Mouse (Mus musculus) lung, embryonic 16.5 days (tissue): ENCODE results near the gene Gm11032. TPM values are rescaled to one million over a fixed set of nuclear protein-coding genes. Genes with fewer than 3 reads are reported as not detected.
"Not testable (repeated sequence)": the region's sequence is repeated elsewhere in the genome, so short reads cannot be mapped to it uniquely, and the experiment has no call there.

ENCODE experiments used
- ATAC-seq: fragments of 200-750 bp; cut with Nextera tagmentation; 2 replicates; pipeline ENCODE4 v1.8.0; 2017; ENCODE audit warnings: low read depth, mild to moderate bottlenecking, moderate library complexity
- H3K27ac ChIP-seq: fragments of 300-500 bp; sonication (generic); 2 replicates; pipeline ENCODE4 v1.5.1; 2014; ENCODE audit warnings: mild to moderate bottlenecking, control low read depth, low read length
- H3K27me3 ChIP-seq: fragments of 300-500 bp; sonication (generic); 2 replicates; pipeline ENCODE4 v1.6.1; 2014; ENCODE audit warnings: low read depth, low read length, mixed read lengths; ENCODE audit not compliant: control insufficient read depth, insufficient read depth
- H3K36me3 ChIP-seq: fragments of 300-500 bp; sonication (generic); 2 replicates; pipeline ENCODE4 v1.6.1; 2014; ENCODE audit warnings: low read length; ENCODE audit not compliant: control insufficient read depth, insufficient read depth
- H3K4me1 ChIP-seq: fragments of 300-500 bp; sonication (generic); replicated peaks from 2 replicates; pipeline ENCODE4 v1.6.1; 2014; ENCODE audit warnings: low read length, mixed read lengths; ENCODE audit not compliant: control insufficient read depth, insufficient read depth
- H3K4me2 ChIP-seq: fragments of 300-500 bp; sonication (generic); 2 replicates; pipeline ENCODE4 v1.6.1; 2014; ENCODE audit warnings: low read depth, low read length, control low read depth
- H3K4me3 ChIP-seq: fragments of 300-500 bp; sonication (generic); 2 replicates; pipeline ENCODE4 v1.5.1; 2014; ENCODE audit warnings: mild to moderate bottlenecking, low read length, control low read depth
- H3K9ac ChIP-seq: fragments of 300-500 bp; sonication (generic); 2 replicates; pipeline ENCODE4 v1.6.1; 2014; ENCODE audit warnings: low read length, control low read depth
- H3K9me3 ChIP-seq: fragments of 300-500 bp; sonication (generic); 2 replicates; pipeline ENCODE4 v1.6.1; 2016; ENCODE audit warnings: low read length; ENCODE audit not compliant: control insufficient read depth
- WGBS: fragments of 180-500 bp; shearing (Covaris S2); extraction: QIAGEN DNeasy Blood & Tissue Kit; methylation state at CpG from one replicate; pipeline ENCODE4 v1.1.7; 2014; 5-methylcytosine and 5-hydroxymethylcytosine counted together
- polyA plus RNA-seq: library from polyadenylated mRNA; unstranded; fragments of >200 nt; fragmentation: Nextera tagmentation; extraction: Ambion mirVana; gene quantifications from 2 replicates; pipeline ENCODE4 v1.2.1, GENCODE M21; 2015

The Gm11032 gene
- not detected in 2 replicates for polyA plus RNA-seq

DNA sequence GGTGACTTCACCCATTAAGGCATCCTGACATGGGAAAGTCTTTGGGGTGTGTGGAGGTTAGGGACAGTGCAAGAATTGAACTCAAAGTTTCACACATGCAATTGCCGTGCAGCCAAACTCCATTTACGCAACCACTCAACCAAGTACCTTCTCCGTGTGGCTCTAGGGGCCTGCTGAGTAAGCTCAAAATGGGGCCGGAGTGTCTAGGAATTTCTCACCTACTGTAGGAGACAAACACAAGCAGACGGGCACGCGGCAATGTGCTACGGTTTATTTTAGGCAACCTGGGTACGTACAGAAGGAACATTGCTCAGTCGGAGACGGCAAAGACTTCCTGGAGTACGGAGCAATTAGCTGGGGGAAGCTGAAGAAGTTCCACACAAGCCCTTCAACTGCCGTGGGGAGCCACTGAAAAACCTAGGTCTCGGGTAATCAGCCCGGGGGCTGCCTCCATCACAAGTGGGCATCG is at the start of gene Gm11032:
Gene Gm11032 (plus strand): TSS at position 51 of the 469 bp plus-strand sequence.
- no peaks in the 10 kb centered on the region for H3K27me3 ChIP-seq
- WGBS, result 51% methylated on average over 16 of the region's 16 CpGs

DNA sequence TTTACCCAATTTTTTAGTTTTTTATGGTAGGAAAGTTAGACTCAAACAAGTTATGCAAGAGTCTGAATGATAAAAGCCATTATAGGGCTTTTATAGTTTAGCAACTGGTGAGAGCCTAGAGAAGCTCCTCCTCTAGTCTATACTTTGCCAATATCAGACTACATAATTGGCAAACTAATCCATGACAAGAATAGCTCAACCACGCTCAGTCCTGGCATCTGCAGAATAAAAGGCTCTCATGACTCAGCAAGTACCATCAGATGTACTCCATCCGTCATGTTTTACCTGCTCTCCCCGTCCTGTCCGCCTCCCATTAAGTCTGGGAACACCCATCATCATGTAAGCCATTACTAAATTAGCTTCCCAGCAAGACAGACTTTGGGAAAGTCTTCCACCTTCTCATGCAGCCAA is 48.4 kb upstream of the Gm11032 start:
- H3K9ac ChIP-seq, result no peak overlapping the region
- H3K4me3 ChIP-seq, result no peak overlapping the region
- 73% methylated on average over 4 of the region's 4 CpGs for WGBS
- H3K4me2 ChIP-seq, result no peak overlapping the region
- no peaks in the 10 kb centered on the region for H3K27me3 ChIP-seq
- 0 out of 2 replicates have a peak, but pooled peaks have one; percentile 20 for ATAC-seq
- H3K27ac ChIP-seq, result no peak overlapping the region
- 0 out of 2 replicates have a peak, but pooled peaks cover 3% of the 10 kb centered on the region for H3K4me1 ChIP-seq
- H3K9me3 ChIP-seq, result no peaks in the 10 kb centered on the region
- H3K36me3 ChIP-seq, result no peaks in the 10 kb centered on the region

More for the DNA sequence above, at the start of gene Gm11032:
- no peaks in the 10 kb centered on the region for H3K36me3 ChIP-seq
- H3K9ac ChIP-seq, result no peak within 1 kb of the TSS
- no peak within 1 kb of the TSS for H3K27ac ChIP-seq
- H3K9me3 ChIP-seq, result no peaks in the 10 kb centered on the region
- no peak within 1 kb of the TSS for H3K4me3 ChIP-seq
- no peaks in the 10 kb centered on the region for H3K4me1 ChIP-seq
- ATAC-seq, result no peak; the same call in 1 of the 2 replicates
- no peak within 1 kb of the TSS for H3K4me2 ChIP-seq

DNA sequence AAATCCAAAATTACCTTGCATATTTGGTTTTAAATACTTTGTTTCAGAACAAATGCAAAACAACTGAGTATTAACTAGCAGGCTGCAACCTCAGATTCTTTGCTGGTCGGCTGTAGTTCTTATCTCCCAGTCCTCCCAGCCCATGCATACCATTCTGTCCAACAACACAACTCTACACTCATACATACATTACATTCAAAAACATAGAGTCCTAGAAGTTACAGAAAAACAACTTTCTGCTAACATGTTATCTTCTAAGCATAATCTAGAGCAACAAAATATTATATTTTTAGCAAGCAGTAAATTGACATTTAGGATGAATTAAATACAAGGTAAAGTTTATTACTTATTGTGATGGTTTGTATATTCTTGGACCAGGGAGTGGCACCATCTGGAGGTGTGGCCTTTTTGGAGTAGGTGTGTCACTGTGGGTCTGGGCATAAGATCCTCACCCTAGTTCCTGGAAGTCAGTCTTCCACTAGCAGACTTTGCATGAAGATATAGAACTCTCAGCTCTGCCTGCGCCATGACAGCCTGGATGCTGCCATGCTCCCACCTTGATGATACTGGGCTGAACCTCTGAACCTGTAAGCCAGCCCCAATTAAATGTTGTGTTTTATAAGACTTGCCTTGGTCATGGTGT is 43.7 kb upstream of the Gm11032 start:
- H3K27me3 ChIP-seq, H3K4me3 ChIP-seq, H3K27ac ChIP-seq, H3K4me2 ChIP-seq, H3K36me3 ChIP-seq, H3K9me3 ChIP-seq, ATAC-seq, H3K9ac ChIP-seq, H3K4me1 ChIP-seq: not testable (repeated sequence)
- 73% methylated on average over 2 of the region's 2 CpGs for WGBS

DNA sequence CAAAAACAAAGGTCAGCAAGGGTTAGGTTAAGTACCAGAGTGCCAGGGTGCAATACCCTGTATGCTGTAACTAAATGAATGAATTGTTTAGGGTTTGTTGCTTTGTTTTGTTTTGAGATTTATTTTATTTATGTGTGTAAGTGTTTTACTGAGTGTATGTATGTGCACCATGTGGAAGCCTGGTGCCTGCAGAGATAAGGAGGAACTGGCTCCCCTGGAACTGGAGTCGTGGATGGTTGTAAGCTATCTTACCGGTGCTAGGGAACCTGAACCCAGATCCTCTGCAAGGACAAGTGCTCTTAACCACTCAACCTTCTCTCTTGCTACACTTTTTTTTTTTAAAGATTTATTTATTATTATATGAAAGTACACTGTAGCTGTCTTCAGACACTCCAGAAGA is 42.8 kb upstream of the Gm11032 start:
- no peak overlapping the region for H3K27ac ChIP-seq

DNA sequence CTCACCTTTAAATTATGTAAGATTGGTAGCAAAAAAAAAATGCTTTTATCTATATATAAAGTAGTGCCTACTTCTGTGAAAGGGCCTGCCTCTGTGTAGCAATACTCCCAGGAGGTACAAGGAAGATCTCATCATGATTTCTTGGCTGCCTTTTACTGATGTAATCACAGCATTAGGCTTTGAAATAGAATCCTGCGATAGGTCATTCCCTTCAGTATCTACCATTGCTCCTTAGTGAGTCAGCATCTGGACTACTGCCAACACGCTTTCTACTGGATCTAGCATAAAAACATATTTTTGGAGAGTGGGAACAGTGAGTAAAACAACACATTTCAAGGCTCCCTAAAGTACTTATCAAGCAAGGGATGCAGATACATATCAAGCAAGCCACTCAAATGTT is 41.2 kb upstream of the Gm11032 start:
- Histone ChIP-seq H3K9ac (no peak overlapping the region), H3K27ac (no peak overlapping the region), H3K4me3 (no peak overlapping the region), H3K9me3 (no peaks in the 10 kb centered on the region), H3K27me3 (no peaks in the 10 kb centered on the region), H3K4me2 (no peak overlapping the region), H3K4me1 (no peaks in the 10 kb centered on the region; the same call in 1 of the 2 replicates), H3K36me3 (no peaks in the 10 kb centered on the region)
- 47% methylated on average over 2 of the region's 2 CpGs for WGBS
- 0 out of 2 replicates have a peak, but pooled peaks have one; percentile 12 for ATAC-seq

More for the DNA sequence above, 42.8 kb upstream of the Gm11032 start:
- H3K4me3 ChIP-seq, result no peak overlapping the region
- no peak for ATAC-seq
- no peaks in the 10 kb centered on the region for H3K27me3 ChIP-seq
- WGBS, result 74% methylated on average over 2 of the region's 2 CpGs
- no peaks in the 10 kb centered on the region for H3K4me1 ChIP-seq
- H3K9ac ChIP-seq, result no peak overlapping the region
- no peaks in the 10 kb centered on the region for H3K9me3 ChIP-seq
- no peaks in the 10 kb centered on the region for H3K36me3 ChIP-seq
- no peak overlapping the region for H3K4me2 ChIP-seq

DNA sequence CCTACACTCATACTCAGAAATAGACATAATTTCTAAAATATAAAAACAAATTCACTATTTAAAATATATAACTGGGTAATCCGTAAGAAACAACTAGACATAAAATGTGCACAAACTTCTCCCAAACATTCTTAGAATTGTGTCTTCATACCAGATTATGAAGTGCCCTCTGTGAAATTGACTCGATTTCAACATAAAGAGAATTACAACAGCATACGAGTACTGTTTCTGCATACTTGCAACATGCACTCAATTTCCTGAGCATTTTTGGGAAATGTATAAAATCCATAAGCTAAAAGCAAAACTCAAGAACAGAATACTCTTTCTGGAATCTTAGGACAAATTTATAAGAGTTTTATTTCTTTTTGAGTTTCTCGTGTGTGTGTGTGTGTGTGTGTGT is 28.1 kb upstream of the Gm11032 start:
- Histone ChIP-seq H3K4me3 (no peak overlapping the region), H3K36me3 (peaks cover 2% of the 10 kb centered on the region; the same call in 1 of the 2 replicates), H3K4me1 (peaks cover 10% of the 10 kb centered on the region), H3K27me3 (no peaks in the 10 kb centered on the region), H3K9ac (no peak overlapping the region), H3K9me3 (no peaks in the 10 kb centered on the region), H3K27ac (no peak overlapping the region), H3K4me2 (no peak overlapping the region)
- WGBS, result 77% methylated on average over 4 of the region's 4 CpGs
- no peak for ATAC-seq

DNA sequence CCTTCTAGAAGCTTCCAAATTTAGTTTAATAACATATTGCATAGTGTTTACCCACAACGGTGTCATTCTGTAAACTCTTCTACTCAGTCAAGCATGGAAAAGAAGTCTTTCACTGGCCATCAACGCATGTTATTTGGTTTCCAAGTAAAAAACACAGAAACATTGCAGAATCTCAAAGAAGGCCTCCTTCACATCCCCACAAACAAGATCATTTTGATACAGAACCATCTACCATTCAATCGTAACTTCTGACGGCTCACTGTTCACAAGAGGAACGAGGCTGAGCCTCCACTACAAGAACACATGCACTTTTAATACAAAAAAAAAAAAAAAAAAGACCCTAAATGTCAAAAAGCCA is 26.4 kb upstream of the Gm11032 start:
- Histone ChIP-seq H3K36me3 (peaks cover 2% of the 10 kb centered on the region; the same call in 1 of the 2 replicates), H3K4me2 (peak overlapping the region; percentile 70), H3K4me3 (peak overlapping the region; percentile 97), H3K27ac (no peak overlapping the region), H3K9ac (peak overlapping the region; percentile 89), H3K4me1 (peaks cover 10% of the 10 kb centered on the region), H3K27me3 (no peaks in the 10 kb centered on the region), H3K9me3 (no peaks in the 10 kb centered on the region)
- 16% methylated on average over 5 of the region's 5 CpGs for WGBS
- no peak for ATAC-seq

DNA sequence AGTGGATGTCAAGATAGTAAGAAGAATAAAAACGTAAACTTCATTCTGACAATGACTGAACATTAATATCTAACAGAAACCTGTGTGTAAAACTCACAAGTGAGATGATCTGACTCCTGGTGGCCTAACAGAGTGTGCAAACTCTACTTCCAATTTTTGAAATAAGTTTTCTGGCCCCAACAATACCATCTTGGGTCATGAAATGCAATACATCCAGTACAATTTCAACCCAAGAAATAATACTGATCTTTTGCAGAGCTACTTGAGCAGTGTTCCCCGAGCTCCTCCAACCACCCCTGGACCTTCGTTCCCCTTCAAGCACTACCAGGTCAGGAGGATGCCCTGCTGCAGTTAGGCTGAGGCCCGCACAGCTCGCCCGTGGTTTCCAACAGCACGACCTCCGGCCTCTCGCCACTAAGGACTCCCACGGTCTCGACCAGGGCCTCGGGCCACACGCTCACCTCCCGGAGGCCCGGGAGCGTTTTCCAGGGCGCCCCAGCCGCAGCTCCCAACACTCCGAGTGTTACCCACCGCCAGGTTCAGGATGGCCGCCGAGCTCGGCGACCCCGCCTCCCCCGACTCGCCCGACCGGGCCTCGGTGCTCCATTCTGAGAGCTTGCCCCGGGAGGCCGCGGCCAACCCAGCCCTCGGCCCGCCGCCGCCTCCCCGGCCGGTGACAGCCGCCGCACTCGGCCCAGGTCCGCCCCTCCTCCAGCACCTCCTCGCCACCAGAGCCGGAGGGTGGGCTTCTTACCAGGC is 25.8 kb upstream of the Gm11032 start:
- peak overlapping the region; percentile 97 for H3K4me3 ChIP-seq
- peak overlapping the region; percentile 70 for H3K4me2 ChIP-seq
- WGBS, result under 1% methylated on average over 42 of the region's 45 CpGs
- no peaks in the 10 kb centered on the region for H3K27me3 ChIP-seq
- peak overlapping the region; percentile 89 for H3K9ac ChIP-seq
- H3K9me3 ChIP-seq, result no peaks in the 10 kb centered on the region
- peak overlapping the region; percentile 86 for H3K27ac ChIP-seq
- peaks cover 10% of the 10 kb centered on the region for H3K4me1 ChIP-seq
- peaks cover 2% of the 10 kb centered on the region; the same call in 1 of the 2 replicates for H3K36me3 ChIP-seq
- ATAC-seq, result peak; percentile 88
